Mouse (Mus musculus) v-Abl transformed pro-B cells (cell line): Measurements from ENCODE around the gene Nbas.

Experiments
- in situ Hi-C, 2 experiments: fragments of 400-800 bp; cut with MboI; formaldehyde crosslinking; loops; one replicate each; pipeline ENCODE4 v1.15.1; 2025; ENCODE audit not compliant: unreplicated experiment in 2 of 2

Nbas gene

GRCm38 (mm10) chr12:13504771-13505444 is 236.0 kb downstream of the Nbas start:
- in situ Hi-C loops, result no loop called here

GRCm38 (mm10) chr12:13518082-13518481 is 249.1 kb downstream of the Nbas start:
- in situ Hi-C loops, result no loop called here

DNA sequence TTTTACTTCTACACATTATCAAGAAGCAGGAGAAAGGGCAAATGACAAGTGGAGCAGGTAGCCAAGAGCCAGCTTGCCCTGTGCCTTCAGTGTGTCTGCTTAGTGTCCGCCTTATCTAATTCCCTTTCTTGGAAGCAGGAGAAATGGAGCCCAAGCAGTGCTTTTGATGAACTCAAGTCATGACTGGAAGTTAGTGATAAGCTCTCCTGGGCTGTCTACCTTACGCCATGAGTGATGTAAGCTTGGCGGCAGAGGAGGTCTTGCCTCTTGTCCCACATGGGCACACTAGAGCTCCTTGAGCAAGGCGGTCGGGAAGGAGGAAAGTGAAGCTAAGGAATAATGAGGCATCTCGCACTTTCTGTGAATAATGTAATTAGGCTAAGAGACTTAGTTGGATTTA is 250.5 kb downstream of the Nbas start:
- in situ Hi-C loops, result no loop called here

- in situ Hi-C loops, result no loop called here
Observed at GRCm38 (mm10) chr12:13532731-13533365, 263.9 kb downstream of the Nbas start.

GRCm38 (mm10) chr12:13539171-13539570 is 270.2 kb downstream of the Nbas start:
- in situ Hi-C loops, result no loop called here

- in situ Hi-C loops, result no loop called here
Observed at GRCm38 (mm10) chr12:13543806-13544205, 274.9 kb downstream of the Nbas start.

DNA sequence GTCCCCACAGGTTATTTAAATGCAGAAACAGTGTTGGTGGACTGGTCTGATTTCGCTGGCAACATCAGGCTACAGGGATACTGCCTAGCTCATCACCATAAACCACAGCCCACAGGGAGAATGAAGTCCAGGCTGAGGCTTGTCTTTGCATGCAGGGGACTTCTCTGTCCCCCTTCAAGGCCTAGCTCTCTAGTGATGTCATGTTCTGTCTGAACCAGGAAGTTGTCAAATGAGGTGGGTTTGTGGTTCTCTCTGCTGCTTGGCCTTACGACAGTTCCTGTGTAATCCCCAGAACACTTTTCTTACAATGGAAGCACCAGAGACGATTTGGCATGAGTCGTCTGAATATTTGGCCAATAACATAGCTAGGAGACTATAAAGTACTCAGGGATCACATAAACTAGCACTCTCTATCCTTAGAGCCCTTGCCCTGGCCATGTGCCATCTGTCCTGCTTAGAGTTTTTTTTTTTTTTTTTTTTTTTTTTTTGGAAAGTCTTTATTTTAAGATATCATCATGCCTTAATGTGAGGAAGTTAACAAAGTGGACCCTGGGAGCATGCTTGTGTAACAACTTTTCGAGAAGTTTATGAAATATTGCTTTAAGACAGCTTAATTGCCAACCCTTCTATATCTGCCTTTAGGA is 294.8 kb downstream of the Nbas start:
- in situ Hi-C loops, result no loop called here

DNA sequence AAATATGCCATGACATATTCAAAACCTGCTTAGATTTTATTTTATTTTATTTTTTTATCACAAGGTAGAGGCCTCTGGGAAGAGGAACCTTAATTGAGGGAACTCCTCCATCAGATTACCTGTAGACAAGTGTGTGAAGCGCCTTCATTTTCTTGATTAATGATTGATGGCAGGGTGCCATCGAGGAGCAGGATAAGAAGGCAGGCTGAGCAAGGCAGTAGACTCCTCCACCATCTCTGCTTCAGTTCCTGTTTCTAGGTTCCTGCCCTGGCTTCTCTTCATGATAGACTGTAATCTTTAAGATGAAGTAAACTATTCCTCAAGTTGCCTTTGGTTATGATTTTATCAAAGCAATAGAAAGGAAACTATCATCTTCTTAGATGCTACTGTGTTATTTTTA is 295.4 kb downstream of the Nbas start:
- in situ Hi-C loops, result no loop called here

DNA sequence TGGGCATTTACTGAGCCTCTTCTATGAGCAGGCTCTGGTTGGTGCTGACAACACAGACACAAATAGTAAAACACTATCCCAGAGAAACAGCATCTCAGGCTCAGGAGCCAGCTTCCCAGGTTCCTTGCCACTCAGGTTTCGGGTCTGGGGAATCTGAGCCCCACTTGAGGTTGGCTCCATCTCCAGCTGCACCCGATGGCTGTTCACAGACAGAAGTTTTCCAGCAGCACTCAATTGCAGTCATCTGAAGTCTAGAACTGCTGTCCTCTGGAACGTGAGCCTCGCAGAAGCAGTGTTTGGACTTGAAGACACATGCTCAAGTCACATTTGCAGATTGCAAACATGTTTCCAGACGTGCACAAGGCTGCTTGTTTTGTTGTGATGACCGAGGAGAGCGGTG is 297.5 kb downstream of the Nbas start:
- in situ Hi-C loops, result no loop called here

GRCm38 (mm10) chr12:13575158-13575557 is 306.2 kb downstream of the Nbas start:
- in situ Hi-C loops, result no loop called here

- in situ Hi-C loops, result no loop called here
Observed at GRCm38 (mm10) chr12:13575605-13576600, 307.0 kb downstream of the Nbas start.

DNA sequence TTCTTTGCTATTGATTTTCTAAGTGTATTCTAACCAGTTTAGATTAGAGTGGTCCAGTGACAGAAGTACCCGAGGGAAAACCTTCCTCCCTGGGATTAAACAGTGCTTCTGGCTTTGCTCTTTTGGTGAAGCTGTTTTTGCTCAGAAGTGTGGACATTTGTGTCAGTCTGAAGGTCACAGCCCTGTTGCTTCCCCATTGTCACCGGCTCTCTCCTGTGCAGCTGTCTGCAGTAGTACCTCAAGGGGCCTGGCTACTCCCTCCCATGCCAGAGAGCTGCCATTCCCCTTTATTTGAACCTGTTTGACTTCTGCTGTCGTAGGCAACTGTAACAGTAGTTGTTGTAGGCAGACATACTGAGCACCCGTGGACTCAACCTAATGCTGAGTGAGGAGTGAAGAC is 307.8 kb downstream of the Nbas start:
- in situ Hi-C loops, result no loop called here

DNA sequence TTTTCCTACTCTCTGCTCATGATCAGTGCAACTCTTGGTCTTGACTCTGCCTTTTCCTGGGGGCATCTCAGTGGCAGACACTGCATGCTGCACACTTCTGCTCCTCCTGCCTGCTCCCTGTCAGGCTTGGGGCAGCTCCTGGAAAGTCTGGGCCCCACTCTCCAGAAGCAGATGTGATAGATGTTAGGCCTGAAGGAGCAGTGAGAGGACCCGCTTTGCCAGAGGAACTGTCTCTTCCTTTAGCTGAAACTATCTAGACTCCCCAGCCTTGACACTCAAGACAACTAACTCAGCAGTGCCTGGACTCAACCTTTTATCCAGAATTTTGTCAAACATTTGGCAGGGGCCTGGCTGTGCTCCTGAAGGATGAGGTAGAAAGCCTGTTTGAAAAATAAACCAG is 311.9 kb downstream of the Nbas start:
- in situ Hi-C loops, result no loop called here

- in situ Hi-C loops, result no loop called here
Observed at GRCm38 (mm10) chr12:13583386-13583785, 314.5 kb downstream of the Nbas start.

DNA sequence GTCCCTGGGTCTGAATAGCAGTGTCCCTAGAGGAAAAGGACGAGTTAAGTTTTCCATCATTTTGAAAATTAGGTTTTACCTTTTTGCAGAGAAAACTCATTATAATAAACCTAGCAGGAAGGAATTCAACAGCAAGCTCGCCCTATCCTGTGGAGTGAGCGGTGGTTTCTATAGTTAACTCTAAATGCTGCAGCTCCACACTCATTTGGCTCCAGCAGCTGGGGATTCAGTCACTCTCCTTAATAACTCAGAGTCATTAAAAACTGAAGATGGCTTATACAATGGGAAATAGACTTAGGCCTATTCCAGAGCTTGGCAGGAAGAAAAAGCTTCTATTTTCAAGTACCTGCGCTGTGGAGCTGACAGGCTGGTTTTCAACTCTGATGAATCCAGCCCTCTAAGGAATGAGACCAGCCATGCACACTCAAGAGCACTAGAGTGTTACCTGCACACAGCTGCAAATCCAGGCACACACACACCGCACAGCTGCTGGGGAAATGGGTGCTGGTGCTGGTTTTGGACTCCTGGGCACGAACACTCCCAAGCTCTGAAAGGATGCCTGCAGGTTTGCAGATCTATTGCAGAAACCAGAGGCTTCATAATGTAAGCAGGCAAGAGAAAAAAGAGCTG is 316.7 kb downstream of the Nbas start:
- in situ Hi-C loops, result no loop called here

GRCm38 (mm10) chr12:13587675-13588074 is 318.7 kb downstream of the Nbas start:
- in situ Hi-C loops, result no loop called here

- in situ Hi-C loops, result no loop called here
Observed at GRCm38 (mm10) chr12:13589021-13589420, 320.1 kb downstream of the Nbas start.

DNA sequence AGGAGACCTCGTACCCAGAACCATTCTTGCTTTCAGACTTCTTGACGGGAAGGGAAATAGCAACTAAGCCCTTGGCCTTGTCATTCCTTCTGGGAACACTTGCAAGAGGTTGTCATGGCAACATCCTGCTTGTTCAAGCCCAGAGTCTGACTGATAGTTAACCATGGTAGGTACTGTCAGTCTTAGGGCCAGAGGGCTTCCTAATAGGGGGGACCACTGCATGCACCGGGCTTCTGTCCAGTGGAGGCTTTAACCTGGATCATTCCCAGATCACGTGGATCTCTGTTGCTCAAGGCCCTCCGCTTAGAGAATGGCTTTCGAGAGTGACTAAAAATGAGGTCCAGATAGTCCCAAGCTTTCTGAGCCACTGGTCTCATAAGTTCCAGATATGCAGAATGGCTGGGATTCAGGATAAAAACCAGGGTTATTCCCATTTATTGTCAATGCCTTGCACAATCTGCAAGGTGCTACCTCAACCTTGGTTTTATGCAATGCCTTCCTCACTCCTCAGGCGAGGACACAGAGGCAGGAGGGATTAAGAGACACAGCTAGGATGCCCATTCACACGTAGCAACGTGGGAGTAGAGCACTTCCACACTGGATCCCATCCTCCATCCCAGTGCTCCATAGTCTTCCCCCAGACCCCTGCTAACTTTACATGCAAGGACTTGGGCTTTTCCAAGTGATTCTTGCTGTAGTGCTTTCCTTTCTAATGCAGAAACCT is 326.0 kb downstream of the Nbas start:
- in situ Hi-C loops, result no loop called here

DNA sequence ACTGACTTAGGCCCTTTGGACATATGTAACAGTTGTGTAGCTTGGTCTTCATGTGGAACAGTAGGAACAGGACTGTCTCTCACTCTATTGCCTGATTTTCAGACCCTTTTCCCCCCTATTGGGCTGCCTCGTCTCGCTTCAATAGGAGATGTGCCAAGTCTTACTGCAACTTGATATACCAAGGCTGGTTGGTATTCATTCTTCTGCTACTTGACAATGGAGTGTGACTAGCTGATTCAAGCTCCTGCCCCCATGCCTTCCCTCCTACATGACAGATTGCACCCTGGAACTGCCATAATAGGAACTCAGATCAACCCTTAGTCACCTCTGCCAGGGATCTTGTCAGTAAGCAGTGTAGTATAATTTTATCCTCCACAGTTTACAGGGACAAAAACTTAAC is 328.1 kb downstream of the Nbas start:
- in situ Hi-C loops, result no loop called here

- in situ Hi-C loops, result no loop called here
Observed at GRCm38 (mm10) chr12:13598545-13598944, 329.6 kb downstream of the Nbas start.
